Mouse (Mus musculus) subcutaneous adipose tissue, adult 2 months (tissue): ENCODE measurements around the gene Mamld1. TPM values are rescaled to one million over a fixed set of nuclear protein-coding genes. Genes with fewer than 3 reads are reported as not detected.

Experiments used
- polyA plus RNA-seq: library from polyadenylated mRNA; depleted of rRNA; stranded (reverse); fragments of >200 nt; gene quantifications from 2 replicates; pipeline ENCODE4 v1.2.3, GENCODE M21; 2012; ENCODE audit warnings: low replicate concordance; rRNA removed

The Mamld1 gene
- polyA plus RNA-seq = 3.0 and 7.5 TPM in 2 replicates

DNA sequence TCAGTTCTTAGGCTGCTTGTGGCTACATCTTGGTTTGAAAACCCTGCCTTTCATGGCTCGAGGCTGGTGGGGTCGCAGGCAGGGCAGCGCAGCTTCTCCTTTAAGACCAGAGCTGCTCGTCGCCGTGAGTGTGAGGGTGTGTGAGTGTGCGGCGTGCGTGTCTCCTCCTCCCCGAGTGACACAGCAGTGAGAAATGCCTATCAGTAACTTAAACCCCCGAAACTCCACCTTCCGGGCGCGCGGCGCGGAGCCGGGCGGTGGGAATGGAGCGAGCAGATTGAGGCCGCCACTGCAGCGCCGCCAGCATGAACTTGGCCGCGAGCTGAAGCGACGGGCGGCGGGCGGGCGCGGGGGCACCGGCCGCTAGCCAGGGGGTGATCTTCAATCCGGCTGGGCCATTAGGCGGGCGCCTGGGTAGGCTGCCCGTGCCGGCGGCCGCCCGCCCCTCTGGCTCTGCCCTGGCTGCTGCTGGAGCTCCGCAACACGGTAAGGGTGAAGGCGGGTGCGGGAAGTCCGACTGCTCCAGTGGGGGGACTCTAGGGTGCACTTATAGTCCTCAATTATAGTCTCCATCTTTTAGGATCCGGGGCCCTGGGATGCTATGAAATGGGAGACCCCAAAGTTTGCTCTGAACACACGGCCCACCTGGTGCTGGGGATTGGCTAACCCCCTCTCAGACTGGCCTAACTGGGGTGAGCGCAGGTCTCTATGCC, at the start of gene Mamld1:
Mamld1 (plus strand) TSS at position 393 of the 713 bp plus-strand sequence.

Other genes with a start within 250 kb of the Mamld1 start
- gene Mtm1, start 160.5 kb downstream of the Mamld1 start, polyA plus RNA-seq = 2.7 and 4.0 TPM in 2 replicates